Mouse (Mus musculus) kidney, postnatal 14 days (tissue): Measurements from ENCODE around the gene Hip1.
A peak's percentile ranks its signal among the peaks of the same experiment; 100 is the strongest.
"Not testable (repeated sequence)": the region's sequence is repeated elsewhere in the genome, so short reads cannot be mapped to it uniquely, and the experiment has no call there.

Source experiments
- DNase-seq: peaks from one replicate; pipeline ENCODE4 v3.0.0; 2022; ENCODE audit warnings: mixed read lengths

Gene Hip1

DNA sequence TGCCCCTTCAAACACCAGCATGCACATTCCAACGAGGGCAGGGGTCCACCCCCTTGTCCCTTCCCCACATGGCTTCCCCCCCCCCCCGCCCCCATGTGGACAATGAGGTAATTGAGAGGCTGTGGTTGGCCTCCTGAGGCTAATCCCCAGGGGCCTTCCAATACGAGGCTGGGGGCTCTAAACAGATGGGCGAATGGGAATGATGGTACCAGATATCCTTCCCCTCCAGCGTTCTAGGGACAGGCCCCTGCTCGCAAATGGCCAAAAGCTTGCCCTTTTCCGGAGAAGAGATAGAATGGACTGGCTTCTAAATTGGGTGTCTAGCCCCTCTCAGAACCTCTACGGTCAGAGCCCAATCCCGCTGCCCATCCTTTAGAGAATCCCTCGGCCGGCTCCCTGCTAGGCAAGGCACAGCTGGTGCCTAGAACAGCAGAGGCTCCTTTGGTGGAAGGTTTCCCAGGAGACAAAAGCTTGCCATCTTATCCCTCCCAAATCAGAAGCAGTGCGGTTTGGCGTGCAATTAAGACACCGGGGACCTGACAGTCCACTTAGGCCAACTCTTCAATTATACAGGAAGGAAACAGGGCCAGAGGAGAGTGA, 55.1 kb downstream of the Hip1 start:
- DNase-seq: no peak

DNA sequence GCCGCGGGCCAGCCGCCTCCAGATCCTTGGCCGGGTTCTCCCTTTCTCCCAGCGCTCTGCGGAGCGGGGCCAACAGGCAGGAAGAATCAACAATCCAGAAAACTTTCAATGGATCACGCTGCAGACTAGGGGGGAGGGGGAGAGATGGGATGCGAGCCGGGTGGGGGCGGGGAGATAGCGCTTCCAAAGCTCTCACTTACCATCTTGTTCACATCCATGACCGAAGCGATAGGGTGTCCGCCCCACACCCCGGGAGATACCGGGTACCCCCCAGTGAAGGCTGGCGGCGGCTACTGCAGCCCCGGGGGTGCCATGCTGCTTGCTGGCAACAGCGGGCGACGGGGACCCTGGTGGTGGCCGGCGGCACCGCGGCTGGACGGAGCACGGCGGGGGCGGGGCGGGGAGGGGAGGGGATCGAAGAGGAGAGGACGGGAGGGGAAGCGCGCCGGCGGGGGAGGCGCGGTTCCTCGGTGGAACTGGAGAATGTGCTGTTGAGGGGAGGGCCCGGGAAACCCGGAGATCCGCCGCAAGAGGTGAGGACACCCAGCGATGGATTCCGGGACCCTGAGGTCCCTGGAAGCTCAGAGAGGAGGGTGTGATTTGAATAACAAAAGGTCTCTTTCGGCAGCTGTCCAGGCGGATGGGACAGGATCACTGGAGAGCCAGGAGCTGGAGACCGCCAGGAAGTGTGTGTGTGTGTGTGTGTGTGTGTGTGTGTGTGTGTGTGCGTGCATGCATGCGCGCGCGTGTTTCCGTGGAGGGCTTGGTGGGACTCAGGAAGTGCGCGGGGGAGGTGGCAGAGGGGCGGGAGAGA, 55.8 kb downstream of the Hip1 start:
- DNase-seq: peak; percentile 84

DNA sequence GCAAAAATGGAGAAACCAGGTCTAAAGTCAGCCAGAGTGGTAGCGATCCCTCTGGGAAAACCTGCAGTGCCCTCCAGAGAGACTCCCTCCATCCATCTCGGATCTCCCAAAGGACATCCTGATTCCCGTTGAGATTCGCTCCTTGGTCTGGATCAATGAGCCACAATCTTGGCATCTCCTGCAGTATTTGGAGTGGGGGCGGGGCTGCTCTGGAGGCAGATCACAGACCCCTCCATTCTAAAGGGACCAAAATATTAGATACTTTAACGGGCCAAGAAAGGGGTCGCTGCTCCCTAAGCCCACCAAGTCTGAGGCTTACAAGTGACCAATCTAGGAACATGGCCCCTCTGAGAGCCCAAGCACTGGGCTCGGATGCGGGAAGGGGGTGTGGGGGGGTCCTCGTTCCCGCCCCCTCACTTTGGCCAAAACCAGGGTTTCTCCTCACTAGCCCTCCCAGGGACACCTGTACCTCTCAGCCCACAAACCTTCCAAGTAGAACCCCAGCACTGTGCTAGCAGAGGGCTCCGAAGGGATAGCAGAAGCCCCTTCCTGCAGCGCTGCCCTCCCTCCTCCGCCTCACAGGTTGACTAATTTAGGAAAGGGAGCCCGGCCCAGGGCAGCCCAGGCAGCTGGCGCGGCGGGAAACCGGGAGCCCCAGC, 56.6 kb downstream of the Hip1 start:
- no peak for DNase-seq

DNA sequence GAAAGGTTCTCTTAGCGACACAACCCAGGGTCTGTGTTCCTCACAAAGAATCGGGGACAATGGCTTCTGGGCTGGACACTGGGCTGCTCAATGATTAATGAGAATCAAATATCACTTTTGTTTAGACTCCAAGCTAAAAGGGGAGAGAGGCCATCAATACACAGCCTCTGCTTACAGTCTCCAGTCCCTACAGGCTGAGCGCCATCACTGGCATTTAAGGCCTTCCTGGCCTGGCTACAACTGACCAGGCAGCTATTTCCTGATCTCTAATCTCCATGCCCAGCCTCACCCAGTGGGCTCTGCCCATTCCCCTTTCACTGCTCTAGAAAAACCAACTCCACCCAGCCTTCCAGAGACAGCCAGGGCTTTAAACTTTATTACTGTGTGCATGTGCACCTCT, 59.6 kb downstream of the Hip1 start:
- DNase-seq: no peak

DNA sequence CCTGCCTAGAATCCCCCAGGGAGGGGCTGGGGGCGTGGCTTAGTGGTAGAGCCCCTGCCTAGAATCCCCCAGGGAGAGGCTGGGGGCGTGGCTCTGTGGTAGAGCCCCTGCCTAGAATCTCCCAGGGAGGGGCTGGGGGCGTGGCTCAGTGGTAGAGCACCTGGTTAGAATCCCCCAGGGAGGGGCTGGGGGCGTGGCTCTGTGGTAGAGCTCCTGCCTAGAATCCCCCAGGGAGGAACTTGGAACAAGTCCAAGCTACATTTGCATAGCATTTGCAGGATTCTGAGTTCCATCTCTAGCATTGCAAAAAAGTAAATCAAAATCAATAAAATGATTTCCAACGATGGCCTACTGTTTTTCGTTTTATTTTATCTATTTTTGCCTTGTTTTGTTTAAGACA, 61.1 kb downstream of the Hip1 start:
- not testable (repeated sequence) for DNase-seq

DNA sequence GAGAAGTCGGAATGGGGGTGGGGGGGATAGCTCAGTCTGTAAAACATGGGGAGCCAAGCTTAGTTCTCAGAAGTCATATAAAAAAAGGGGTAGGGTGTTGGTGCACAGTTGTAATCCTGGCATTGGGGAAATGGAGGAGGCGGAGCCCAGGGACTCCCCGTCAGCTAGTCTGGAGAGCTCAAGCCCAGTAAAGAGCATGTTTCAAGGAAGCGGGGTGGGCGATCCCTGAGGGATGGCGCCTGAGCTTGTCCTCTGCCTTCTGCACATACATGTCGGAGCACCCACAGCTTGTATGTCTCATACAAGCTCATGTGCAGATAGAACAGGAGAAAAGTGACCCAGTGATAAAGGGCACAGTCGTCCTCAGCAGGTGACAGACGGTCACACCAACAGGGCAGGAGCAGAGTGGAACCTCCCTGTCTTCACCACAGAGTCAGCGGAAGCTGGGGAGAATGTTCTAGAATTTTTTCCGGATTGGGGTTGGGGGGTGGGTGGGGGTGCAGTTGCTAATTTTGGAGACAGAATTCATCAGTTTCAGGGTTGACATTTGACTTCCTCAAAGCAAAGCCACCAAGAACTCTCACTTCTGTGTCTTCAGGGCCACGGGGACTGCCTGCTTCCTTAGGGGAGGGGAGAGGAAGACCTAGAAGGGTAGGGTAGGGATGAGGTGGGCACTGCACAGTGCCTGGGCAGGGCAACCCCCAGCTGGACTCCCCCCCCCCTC, 65.9 kb downstream of the Hip1 start:
- no peak for DNase-seq

DNA sequence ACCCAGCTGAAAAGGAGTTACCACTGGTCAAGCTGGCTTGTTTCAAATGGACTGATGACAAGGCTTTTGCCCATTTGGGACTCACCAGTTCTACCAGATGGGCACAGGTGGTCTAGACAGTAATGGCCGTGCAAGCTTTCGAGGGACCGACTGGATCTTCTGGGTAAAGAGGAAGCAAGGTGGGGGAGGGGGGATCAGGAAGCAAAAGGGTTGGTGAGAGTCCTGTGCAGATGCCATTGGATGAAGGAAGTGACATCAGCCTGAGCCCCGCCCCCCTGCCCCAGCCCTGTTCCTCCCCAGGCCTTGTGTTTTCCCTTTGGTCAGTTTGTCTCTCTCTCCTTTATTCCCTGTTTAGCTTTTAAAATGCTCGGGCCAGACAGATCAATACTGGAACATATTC, 68.7 kb downstream of the Hip1 start:
- DNase-seq: no peak

DNA sequence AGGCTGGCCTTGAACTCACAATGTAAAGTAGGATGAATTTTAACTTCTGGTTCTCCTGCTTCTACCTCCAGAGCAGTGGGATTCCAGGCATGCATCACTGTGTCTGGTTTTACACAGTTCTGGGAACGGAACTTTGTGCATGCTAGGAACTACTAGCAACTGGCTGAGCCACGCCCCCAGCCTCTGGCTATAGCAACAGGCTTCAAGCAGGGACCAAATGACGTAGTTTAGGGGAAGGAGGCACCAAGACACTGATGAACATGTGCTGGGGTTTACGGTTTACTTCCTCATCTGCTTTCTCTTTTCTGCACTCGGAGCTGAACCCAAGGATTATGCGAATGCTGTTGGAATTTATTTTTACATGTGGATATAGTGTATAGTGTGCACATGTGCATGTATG, 72.5 kb downstream of the Hip1 start:
- no peak for DNase-seq

DNA sequence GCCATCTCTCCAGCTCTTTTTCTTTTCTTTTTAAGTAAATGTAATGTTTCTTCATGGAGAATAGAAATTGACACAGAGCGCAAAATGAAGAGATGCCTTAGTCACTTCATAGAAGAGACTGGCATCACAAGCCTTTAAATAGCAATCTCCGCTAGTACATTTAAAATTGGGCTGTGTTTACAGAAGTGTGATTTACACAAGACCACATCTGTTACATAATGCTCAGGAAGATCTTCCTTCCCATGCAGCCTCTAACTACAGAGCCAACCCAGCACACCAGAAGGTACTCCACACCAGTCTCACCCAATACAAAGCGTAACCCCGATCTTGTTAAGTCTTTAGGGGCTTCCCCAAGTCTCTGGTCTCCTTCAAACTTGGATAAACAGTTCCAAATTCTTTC, 73.2 kb downstream of the Hip1 start:
- DNase-seq: no peak

DNA sequence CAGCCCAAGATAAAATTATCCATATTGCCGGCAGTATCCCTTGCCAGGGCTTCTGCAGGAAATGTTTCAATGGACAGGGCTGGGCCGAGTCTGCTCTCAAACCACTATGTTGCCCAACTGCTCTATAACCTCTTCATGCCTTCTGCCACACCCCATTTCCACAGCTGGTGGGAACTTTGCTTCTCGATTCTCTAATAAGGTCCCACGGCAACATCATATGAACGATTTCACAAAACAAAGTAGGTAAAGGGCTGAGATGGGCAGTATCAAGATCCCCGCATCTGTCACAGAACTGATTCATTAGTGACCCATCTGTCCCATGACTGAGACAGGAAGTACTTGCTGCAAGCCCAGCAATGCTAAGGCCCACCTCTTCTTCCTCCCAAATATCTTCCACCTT, 76.6 kb downstream of the Hip1 start:
- DNase-seq: no peak

DNA sequence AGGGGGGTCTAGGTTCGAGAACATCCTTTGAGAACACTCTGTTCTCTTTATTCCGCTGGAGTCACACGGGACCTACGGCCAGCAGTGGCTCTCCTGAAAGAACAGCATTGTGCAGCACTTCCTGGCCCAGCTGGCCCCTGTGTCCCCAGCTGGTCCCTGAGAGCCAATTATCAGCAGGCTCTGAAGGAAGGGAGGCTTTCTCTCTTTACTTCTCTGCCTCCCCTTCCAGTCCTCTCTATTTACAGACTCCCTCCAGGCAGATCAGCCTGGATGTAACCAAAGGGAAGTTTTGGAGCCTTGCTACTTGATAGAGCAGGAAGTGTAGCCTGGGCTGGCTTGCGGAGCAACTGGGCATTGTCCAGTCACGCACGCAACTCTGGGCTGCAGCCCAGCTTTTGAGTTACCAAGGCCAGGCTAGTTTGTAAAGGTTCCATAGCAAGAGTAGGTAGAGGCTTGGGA, 79.1 kb downstream of the Hip1 start:
- peak; percentile 57 for DNase-seq

DNA sequence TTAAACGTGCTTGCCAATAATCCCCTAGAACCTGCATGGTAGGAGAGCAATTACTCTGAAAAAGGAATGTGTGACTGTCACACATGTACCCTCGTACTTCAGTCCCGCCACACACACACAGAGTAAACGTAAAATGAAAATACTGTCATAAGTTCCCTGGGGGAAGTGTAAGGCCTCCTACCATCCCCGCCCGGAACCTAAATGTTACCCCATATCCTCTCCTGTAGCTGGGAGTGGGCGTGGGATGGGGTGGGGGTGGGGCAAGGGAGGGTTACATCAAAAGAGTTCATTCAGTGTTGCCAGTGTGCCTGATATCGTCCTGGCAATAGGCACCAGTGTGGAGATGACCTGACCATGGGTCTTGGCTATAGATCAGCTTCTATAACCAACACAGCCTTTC, 81.5 kb downstream of the Hip1 start:
- no peak for DNase-seq

DNA sequence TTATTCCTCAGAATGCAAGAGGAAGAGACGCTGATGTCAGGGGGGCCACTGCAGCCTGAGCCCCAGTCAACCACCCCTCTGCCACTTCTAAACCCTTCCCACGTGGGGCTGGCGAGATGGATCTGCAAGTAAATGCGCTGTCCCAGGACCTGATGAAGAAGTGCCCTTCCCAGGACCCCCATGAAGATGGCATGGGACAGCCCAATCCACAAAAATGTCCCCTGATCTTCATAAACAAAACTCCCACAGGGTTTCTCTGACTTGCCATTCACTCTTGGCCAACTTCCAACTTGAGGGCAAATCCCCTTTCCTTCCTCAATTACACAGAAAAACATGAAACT, 84.1 kb downstream of the Hip1 start:
- no peak for DNase-seq

DNA sequence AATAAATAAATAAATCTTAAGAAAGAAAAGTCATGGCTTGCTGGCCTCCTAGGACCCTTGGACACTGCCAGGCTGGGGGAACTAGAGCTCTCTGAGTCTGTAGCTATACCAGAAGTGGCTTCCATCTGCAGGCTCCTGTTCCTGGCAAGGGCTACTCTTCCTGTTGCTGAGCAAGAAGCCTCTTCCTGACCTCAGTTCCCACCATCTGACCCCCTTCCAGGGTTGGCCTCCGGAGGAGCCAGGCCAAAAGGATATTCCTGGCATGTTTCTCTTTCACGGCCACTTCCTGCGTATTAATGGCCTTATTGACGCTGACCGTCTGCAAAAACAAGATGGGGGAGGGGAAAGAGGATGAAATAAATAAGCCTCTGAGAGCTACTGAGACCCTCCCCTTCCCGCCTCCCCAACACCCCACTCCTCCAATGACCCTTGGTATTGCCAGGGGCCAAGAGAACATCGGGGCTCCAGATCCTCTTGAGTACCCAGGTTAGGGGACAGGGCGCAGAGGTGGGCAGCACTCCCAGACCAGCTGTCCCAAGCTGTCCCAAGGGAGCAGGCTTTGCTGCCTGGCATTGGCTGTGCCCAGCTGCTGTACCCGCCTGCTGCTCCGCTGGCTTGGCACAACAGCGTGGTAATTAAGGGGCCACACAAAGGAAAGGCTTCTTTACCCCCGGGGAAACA, 84.6 kb downstream of the Hip1 start:
- peak; percentile 87 for DNase-seq

DNA sequence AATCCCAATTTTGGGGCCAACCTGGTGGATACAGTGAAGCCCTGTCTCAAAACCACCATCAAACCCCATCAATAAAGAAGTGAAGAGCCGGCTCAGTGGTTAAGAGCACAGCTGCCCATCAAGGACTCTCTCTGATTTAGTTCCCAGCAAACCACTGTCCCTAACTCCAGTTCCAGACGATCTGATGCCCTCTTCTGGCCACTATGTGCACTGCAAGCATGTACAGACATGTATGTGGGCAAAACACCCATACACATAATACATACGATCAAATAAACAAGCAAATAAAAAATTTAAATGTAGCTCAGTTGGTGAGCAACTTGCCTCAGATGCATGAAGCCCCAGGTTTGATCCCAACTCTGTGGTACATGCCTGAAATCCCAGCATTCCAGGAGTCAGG, 85.4 kb downstream of the Hip1 start:
- peak; percentile 37 for DNase-seq

DNA sequence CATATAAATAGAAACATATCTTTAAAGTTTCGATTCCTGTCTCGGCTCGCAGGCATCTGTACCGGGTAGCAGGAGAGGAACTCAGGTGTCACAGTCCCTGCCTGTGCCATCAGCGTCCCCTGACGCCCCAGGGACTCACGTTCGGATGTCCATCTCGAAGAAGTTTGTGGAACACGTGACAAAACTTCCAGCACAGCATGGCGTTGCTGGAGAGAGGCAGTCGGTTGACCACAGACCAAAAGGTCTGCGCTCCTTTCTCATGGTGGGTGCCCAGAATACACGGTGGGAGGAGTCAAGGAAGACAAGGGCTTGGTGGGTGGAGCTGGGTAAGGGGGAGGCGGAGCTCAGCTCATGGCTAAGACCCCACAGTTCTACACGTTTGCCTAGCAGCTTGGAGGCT, 87.0 kb downstream of the Hip1 start:
- no peak for DNase-seq

DNA sequence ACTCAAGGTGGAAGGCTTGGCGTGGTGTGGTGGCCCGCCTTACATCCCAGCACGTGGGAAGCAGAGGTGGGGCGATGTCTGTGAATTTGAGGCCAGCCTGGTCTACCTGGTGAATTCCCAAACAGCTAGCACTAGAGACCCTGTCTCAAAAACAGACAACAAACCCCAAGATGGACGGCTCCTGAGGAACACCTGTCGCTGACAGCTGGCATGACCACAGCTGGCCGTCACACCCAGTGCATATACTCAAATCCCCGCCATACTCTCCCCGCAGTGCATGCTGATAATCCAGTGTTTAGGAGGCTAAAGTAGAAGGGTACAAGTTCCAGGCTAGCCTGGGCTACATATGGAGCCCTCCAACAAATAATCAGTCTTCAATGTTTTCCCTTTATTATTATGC, 88.4 kb downstream of the Hip1 start:
- DNase-seq: no peak

DNA sequence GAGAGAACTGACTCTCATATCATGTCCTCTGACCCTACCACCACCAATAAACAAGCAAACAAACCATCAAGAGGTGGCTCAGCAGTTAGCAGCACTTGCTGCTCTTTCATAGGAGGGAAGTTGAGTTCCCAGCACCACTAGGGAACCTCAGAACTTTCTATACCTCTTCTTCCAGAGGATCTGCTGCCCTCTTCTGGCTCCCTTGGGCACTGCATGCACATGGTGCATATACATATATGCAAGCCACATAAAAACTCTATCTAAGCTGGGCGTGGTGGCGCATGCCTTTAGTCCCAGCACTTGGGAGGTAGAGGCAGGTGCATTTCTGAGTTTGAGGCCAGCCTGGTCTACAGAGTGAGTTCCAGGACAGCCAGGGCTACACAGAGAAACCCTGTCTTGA, 90.7 kb downstream of the Hip1 start:
- no peak for DNase-seq

DNA sequence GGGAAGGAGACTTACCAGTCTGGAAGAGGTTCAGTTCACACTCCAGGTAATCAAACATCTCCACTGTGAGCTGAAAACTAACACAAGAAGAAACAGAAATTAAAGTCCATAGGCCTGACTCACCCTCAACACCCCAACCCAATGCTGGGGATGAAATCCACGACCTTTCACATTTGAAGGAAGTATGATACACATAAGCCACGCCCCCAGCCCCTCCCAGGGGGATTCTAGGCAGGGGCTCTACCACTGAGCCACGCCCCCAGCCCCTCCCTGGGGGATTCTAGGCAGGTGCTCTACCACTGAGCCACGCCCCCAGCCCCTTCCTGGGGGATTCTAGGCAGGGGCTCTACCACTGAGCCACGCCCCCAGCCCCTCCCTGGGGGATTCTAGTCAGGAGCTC, 93.4 kb downstream of the Hip1 start:
- DNase-seq: not testable (repeated sequence)

DNA sequence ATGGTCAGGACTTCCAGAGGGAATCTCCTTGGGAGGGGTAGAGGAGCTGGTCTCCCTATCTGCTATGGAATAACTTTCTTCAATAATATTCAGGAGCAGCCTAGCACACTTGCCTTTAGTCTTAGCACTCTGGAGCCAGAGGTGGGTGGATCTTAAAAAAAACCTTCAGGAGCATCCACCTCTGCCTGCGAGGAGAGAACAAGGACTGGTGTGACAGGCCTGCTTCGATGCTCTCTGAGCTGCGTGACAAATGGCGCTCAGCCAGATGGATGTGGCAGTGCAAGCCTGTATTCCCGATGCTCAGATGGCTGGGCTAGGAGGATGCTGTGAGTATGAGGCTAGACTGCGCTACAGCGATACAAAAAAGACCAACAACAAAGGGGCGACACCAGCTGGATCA, 93.8 kb downstream of the Hip1 start:
- no peak for DNase-seq

DNA sequence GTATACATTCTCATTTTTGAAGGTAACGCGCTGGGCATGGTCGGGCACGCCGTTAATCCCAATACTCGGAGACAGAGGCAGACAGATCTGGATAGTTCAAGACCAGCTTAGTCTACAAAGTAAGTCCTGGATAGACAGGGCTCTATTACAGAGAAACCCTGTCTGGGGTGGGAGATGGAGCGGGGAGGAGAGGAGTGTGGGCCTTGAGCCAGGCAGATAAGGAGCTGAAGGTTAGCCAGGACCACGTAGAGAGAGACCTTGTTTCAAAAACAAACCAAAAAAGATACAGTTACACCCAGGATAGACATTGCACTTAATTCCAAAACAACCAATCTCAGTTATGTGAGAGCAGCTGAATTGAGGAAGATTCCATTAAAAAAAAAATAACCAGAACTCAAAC, 99.2 kb downstream of the Hip1 start:
- no peak for DNase-seq

DNA sequence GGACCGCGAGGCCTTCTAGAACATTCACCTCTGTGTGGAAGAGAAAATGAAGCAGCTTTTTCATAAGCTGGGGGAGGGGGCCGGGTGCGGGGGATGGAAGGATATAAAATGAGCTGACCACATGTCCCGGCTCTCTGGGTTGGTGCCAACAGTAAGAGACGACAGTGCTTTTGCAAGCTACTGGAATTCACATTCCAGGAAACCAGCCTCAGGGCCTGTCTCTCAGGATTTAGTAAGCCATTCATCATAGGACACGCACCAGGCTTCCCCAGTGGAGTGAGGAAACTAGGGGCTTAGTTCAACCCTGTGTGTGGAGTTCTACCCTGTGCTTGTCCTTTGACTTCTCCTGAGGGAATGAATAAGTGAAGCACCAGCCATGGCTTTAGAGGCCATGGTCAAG, 102.5 kb downstream of the Hip1 start:
- peak; percentile 75 for DNase-seq

DNA sequence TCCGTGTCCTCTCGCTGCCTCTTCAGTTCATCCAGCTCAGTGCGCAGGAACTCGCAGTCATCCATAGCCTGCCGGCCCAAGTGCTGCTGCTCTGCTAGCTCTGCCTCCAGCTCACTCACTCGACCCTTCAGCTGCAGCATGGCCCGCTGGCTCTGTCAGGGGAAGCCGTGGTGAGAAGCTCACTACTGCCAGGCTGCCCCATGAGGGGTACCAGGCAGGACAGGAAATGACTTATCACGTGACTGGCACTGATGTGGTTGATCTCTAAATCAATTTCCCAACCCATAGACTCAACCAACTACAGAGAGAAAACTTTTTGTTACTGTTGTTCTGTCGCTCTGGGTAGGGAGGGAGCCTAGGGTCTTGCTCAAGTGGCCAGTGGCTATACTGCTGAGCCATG, 109.9 kb downstream of the Hip1 start:
- no peak for DNase-seq
